ENCODE assay signal across 21 mouse cellular contexts in genomic region chrX:17564732-17565131, GRCm38 (mm10).
"Had no signal": no experiment of that assay in that cellular context is flagged by ENCODE, and none has a peak within 500 bp of the region (broad histone marks: within the 10 kb centered on the region; RNA-seq: fewer than 3 reads in every experiment).

No protein-coding gene starts in this region.

- ATAC-seq: liver, postnatal 0 days; lung, postnatal 0 days had no signal

- H3K4me3 ChIP-seq: kidney, embryonic 15.5 days; limb, embryonic 12.5 days; limb, embryonic 15.5 days; neural tube, embryonic 12.5 days; neural tube, embryonic 15.5 days; stomach, embryonic 15.5 days had no signal

- H3K9ac ChIP-seq: kidney, embryonic 15.5 days; limb, embryonic 12.5 days; limb, embryonic 15.5 days; liver, embryonic 14.5 days; liver, postnatal 0 days; lung, embryonic 14.5 days; neural tube, embryonic 12.5 days; neural tube, embryonic 15.5 days; stomach, embryonic 15.5 days had no signal

- H3K27me3 ChIP-seq: kidney, embryonic 15.5 days; limb, embryonic 12.5 days; limb, embryonic 15.5 days; neural tube, embryonic 12.5 days; neural tube, embryonic 15.5 days; stomach, embryonic 15.5 days had no signal

- H3K4me1 ChIP-seq: kidney, embryonic 15.5 days; limb, embryonic 12.5 days; limb, embryonic 15.5 days; neural tube, embryonic 12.5 days; neural tube, embryonic 15.5 days; stomach, embryonic 15.5 days had no signal

- H3K36me3 ChIP-seq: limb, embryonic 12.5 days; limb, embryonic 15.5 days; neural tube, embryonic 12.5 days; neural tube, embryonic 15.5 days; stomach, embryonic 15.5 days had no signal

- H3K27ac ChIP-seq: kidney, embryonic 15.5 days; limb, embryonic 12.5 days; limb, embryonic 15.5 days; liver, embryonic 14.5 days; neural tube, embryonic 12.5 days; neural tube, embryonic 15.5 days; stomach, embryonic 15.5 days had no signal

- H3K9me3 ChIP-seq: kidney, embryonic 15.5 days; limb, embryonic 12.5 days; limb, embryonic 15.5 days; neural tube, embryonic 12.5 days; neural tube, embryonic 15.5 days; stomach, embryonic 15.5 days had no signal

- DNase-seq: kidney, adult 11 months; kidney, adult 8-10 months; kidney, postnatal 10 days; kidney, postnatal 36 days; left cerebral cortex, postnatal 4 days; liver, postnatal 0 days; lung, embryonic 14.5 days; midbrain, embryonic 14.5 days; right cerebral cortex, adult 18-20 months; right cerebral cortex, postnatal 25 days; spleen, adult 18-20 months; thymus, postnatal 25 days had no signal

- H3K4me2 ChIP-seq: kidney, embryonic 15.5 days; limb, embryonic 12.5 days; limb, embryonic 15.5 days; liver, embryonic 11.5 days; lung, embryonic 14.5 days; neural tube, embryonic 12.5 days; neural tube, embryonic 15.5 days; stomach, embryonic 15.5 days had no signal
